Mouse (Mus musculus): ENCODE data around the gene Dph1.
A peak's percentile ranks its signal among the peaks of the same experiment; 100 is the strongest.

Dph1 gene

GRCm38 (mm10) chr11:75190905-75191441 lies at the start of gene Dph1:
Gene Dph1 (minus strand): TSS chr11:75191241.
- DNase-seq (ENCODE audit: low spot score), result no peak

- no peak for DNase-seq (ENCODE audit: low spot score)
Measured at GRCm38 (mm10) chr11:75240158-75240934, 49.3 kb upstream of the Dph1 start.

- peak; percentile 71 for DNase-seq (ENCODE audit: low spot score)
Measured at GRCm38 (mm10) chr11:75234745-75235144, 43.7 kb upstream of the Dph1 start.

- no peak for DNase-seq (ENCODE audit: low spot score)
Measured at GRCm38 (mm10) chr11:75232434-75232833, 41.4 kb upstream of the Dph1 start.

GRCm38 (mm10) chr11:75231756-75232155 lies 40.7 kb upstream of the Dph1 start:
- DNase-seq (ENCODE audit: low spot score), result peak; percentile 64

- DNase-seq (ENCODE audit: low spot score), result no peak
Measured at GRCm38 (mm10) chr11:75230272-75230760, 39.3 kb upstream of the Dph1 start.

GRCm38 (mm10) chr11:75229289-75229688 lies 38.2 kb upstream of the Dph1 start:
- DNase-seq (ENCODE audit: low spot score), result no peak

- no peak for DNase-seq (ENCODE audit: low spot score)
Measured at GRCm38 (mm10) chr11:75227632-75228031, 36.6 kb upstream of the Dph1 start.

GRCm38 (mm10) chr11:75224835-75225234 lies 33.8 kb upstream of the Dph1 start:
- DNase-seq (ENCODE audit: low spot score), result no peak

GRCm38 (mm10) chr11:75224062-75224461 lies 33.0 kb upstream of the Dph1 start:
- DNase-seq (ENCODE audit: low spot score), result no peak

GRCm38 (mm10) chr11:75220517-75221145 lies 29.6 kb upstream of the Dph1 start:
- no peak for DNase-seq (ENCODE audit: low spot score)

- DNase-seq (ENCODE audit: low spot score), result peak; percentile 72
Measured at GRCm38 (mm10) chr11:75220115-75220514, 29.1 kb upstream of the Dph1 start.

- DNase-seq (ENCODE audit: low spot score), result no peak
Measured at GRCm38 (mm10) chr11:75214081-75214950, 23.3 kb upstream of the Dph1 start.

- no peak for DNase-seq (ENCODE audit: low spot score)
Measured at GRCm38 (mm10) chr11:75213372-75214080, 22.5 kb upstream of the Dph1 start.

- DNase-seq (ENCODE audit: low spot score), result no peak
Measured at GRCm38 (mm10) chr11:75212876-75213275, 21.8 kb upstream of the Dph1 start.

GRCm38 (mm10) chr11:75212031-75212667 lies 21.1 kb upstream of the Dph1 start:
- no peak for DNase-seq (ENCODE audit: low spot score)

GRCm38 (mm10) chr11:75210755-75211154 lies 19.7 kb upstream of the Dph1 start:
- DNase-seq (ENCODE audit: low spot score), result no peak

GRCm38 (mm10) chr11:75210093-75210492 lies 19.1 kb upstream of the Dph1 start:
- no peak for DNase-seq (ENCODE audit: low spot score)

- no peak for DNase-seq (ENCODE audit: low spot score)
Measured at GRCm38 (mm10) chr11:75209363-75209762, 18.3 kb upstream of the Dph1 start.

- no peak for DNase-seq (ENCODE audit: low spot score)
Measured at GRCm38 (mm10) chr11:75206347-75206746, 15.3 kb upstream of the Dph1 start.

GRCm38 (mm10) chr11:75204472-75204871 lies 13.4 kb upstream of the Dph1 start:
- no peak for DNase-seq (ENCODE audit: low spot score)
